Mouse (Mus musculus) liver, embryonic 15.5 days (tissue): Measurements from ENCODE around the gene Lix1l. TPM values are rescaled to one million over a fixed set of nuclear protein-coding genes. Genes with fewer than 3 reads are reported as not detected.

Experiments
- ATAC-seq: fragments of 200-750 bp; cut with Nextera tagmentation; 2 replicates; pipeline ENCODE4 v1.8.0; 2017; ENCODE audit warnings: moderate number of reproducible peaks, mild to moderate bottlenecking, moderate library complexity; ENCODE audit not compliant: insufficient read depth
- H3K27ac ChIP-seq: fragments of 300-500 bp; sonication (generic); replicated peaks from 2 replicates; pipeline ENCODE4 v1.5.1; 2015; ENCODE audit warnings: mild to moderate bottlenecking, inconsistent platforms
- H3K27me3 ChIP-seq: fragments of 300-500 bp; sonication (generic); 2 replicates; pipeline ENCODE4 v1.6.1; 2015; ENCODE audit warnings: mild to moderate bottlenecking, inconsistent platforms
- H3K36me3 ChIP-seq: fragments of 300-500 bp; sonication (generic); replicated peaks from 2 replicates; pipeline ENCODE4 v1.6.1; 2015; ENCODE audit warnings: moderate library complexity, mild to moderate bottlenecking, inconsistent platforms
- H3K4me1 ChIP-seq: fragments of 300-500 bp; sonication (generic); replicated peaks from 2 replicates; pipeline ENCODE4 v1.6.1; 2015; ENCODE audit warnings: inconsistent platforms
- H3K4me2 ChIP-seq: fragments of 300-500 bp; sonication (generic); 2 replicates; pipeline ENCODE4 v1.6.1; 2015; ENCODE audit warnings: moderate library complexity, mild to moderate bottlenecking, inconsistent platforms
- H3K4me3 ChIP-seq: fragments of 300-500 bp; sonication (generic); replicated peaks from 2 replicates; pipeline ENCODE4 v1.5.1; 2015; ENCODE audit warnings: mild to moderate bottlenecking, inconsistent platforms
- H3K9ac ChIP-seq: fragments of 300-500 bp; sonication (generic); 2 replicates; pipeline ENCODE4 v1.6.1; 2015; ENCODE audit warnings: moderate library complexity, mild to moderate bottlenecking, inconsistent platforms
- H3K9me3 ChIP-seq: fragments of 300-500 bp; sonication (generic); replicated peaks from 2 replicates; pipeline ENCODE4 v1.6.1; 2016; ENCODE audit warnings: inconsistent platforms
- WGBS: fragments of 180-500 bp; shearing (Covaris S2); methylation state at CpG from one replicate; pipeline ENCODE4 v1.1.7; 2015; ENCODE audit warnings: mixed read lengths; ENCODE audit not compliant: insufficient replicate concordance; 5-methylcytosine and 5-hydroxymethylcytosine counted together
- polyA plus RNA-seq: library from polyadenylated mRNA; unstranded; fragments of >200 nt; fragmentation: Nextera tagmentation; extraction: Ambion mirVana; gene quantifications from 2 replicates; pipeline ENCODE4 v1.2.1, GENCODE M21; 2015

The Lix1l gene
- polyA plus RNA-seq, 1 experiment from 2014 or later: 0.64 TPM

DNA sequence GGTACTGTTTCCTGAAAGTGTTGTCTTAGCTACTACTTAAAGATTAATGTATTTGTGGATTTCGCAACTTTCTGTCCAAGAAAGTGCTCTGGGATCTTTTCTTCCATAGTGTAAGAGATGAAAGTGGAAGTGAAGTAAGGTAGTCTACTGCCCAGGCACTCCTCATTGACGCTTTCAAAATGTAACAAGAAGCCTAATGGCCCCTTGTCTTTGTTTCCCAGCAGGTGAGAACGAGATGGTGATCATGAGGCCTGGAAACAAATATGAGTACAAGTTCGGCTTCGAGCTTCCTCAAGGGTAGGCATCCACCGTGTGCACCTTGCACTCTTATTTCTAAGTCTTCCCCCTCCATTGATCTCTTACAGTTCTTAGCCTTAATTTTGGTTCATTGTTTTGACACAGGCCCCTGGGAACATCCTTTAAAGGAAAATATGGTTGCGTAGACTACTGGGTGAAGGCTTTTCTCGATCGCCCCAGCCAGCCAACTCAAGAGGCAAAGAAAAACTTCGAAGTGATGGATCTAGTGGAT is 42.2 kb upstream of the Lix1l start:
- H3K4me1 ChIP-seq: peaks cover 60% of the 10 kb centered on the region
- WGBS: 9% methylated on average over 10 of the region's 10 CpGs
- no peaks in the 10 kb centered on the region for H3K27me3 ChIP-seq
- H3K9me3 ChIP-seq: no peaks in the 10 kb centered on the region
- H3K27ac ChIP-seq: peak overlapping the region; percentile 89
- peak overlapping the region; percentile 87 for H3K9ac ChIP-seq
- no peak for ATAC-seq
- H3K4me3 ChIP-seq: peak overlapping the region; percentile 75
- H3K36me3 ChIP-seq: peaks cover 26% of the 10 kb centered on the region
- peak overlapping the region; percentile 84 for H3K4me2 ChIP-seq

DNA sequence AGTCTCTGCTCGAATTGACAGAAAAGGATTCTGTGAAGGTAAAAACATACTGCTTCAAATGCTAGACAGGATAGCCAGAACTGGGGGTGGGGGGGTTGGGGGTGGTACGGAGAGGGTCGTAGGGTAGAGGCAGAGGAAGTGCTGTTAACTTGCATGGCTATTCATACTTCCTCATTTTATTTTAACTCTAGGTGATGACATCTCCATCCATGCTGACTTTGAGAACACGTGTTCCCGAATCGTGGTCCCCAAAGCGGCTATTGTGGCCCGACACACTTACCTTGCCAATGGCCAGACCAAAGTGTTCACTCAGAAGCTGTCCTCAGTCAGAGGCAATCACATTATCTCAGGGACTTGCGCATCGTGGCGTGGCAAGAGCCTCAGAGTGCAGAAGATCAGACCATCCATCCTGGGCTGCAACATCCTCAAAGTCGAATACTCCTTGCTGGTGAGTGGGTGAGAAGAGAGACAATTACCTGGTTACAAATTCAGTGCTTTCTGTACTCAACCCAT is 41.5 kb upstream of the Lix1l start:
- 13% methylated on average over 12 of the region's 12 CpGs for WGBS
- H3K4me1 ChIP-seq: peaks cover 65% of the 10 kb centered on the region
- peak overlapping the region; percentile 87 for H3K9ac ChIP-seq
- ATAC-seq: no peak
- H3K9me3 ChIP-seq: no peaks in the 10 kb centered on the region
- H3K4me3 ChIP-seq: peak overlapping the region; percentile 75
- H3K27ac ChIP-seq: peak overlapping the region; percentile 89
- peak overlapping the region; percentile 84 for H3K4me2 ChIP-seq
- H3K36me3 ChIP-seq: peaks cover 26% of the 10 kb centered on the region
- no peaks in the 10 kb centered on the region for H3K27me3 ChIP-seq

DNA sequence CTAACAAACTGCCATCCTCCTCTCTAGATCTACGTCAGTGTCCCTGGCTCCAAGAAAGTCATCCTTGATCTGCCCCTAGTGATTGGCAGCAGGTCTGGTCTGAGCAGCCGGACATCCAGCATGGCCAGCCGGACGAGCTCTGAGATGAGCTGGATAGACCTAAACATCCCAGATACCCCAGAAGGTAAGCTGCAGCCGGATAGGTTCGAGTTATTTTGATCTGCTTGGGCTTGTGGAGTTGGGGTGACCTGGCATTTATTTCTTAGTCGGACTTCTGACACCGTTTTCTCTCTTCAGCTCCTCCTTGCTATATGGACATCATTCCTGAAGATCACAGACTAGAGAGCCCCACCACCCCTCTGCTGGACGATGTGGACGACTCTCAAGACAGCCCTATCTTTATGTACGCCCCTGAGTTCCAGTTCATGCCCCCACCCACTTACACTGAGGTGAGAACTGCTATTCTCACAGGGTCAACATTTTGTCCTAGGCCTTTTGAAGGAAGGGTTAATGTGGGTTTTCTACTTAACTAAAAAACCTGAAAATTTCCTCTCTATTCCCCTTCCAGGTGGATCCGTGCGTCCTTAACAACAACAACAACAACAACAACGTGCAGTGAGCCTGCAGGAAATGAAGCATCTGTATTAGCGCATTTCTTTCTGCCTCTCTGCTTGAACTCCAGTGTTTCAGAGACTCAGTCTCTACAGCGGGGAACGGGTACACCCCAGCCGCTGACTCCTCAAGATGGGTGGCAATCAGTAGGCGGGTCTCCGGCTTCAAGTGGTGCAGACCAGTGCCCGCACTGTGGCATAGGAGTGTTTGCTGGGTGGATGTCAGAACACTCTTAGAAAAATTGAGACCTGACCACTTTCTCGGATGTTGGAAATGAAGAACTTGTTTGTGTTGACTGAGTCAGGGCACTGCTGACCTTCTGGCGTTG is 40.8 kb upstream of the Lix1l start:
- WGBS: 38% methylated on average over 23 of the region's 23 CpGs
- Histone ChIP-seq H3K4me3 (peak overlapping the region; percentile 75), H3K4me2 (peak overlapping the region; percentile 84), H3K27me3 (no peaks in the 10 kb centered on the region), H3K36me3 (peaks cover 26% of the 10 kb centered on the region), H3K27ac (peak overlapping the region; percentile 89; the same call in 1 of the 2 replicates), H3K9ac (peak overlapping the region; percentile 87), H3K4me1 (peaks cover 68% of the 10 kb centered on the region), H3K9me3 (no peaks in the 10 kb centered on the region)
- ATAC-seq: no peak

DNA sequence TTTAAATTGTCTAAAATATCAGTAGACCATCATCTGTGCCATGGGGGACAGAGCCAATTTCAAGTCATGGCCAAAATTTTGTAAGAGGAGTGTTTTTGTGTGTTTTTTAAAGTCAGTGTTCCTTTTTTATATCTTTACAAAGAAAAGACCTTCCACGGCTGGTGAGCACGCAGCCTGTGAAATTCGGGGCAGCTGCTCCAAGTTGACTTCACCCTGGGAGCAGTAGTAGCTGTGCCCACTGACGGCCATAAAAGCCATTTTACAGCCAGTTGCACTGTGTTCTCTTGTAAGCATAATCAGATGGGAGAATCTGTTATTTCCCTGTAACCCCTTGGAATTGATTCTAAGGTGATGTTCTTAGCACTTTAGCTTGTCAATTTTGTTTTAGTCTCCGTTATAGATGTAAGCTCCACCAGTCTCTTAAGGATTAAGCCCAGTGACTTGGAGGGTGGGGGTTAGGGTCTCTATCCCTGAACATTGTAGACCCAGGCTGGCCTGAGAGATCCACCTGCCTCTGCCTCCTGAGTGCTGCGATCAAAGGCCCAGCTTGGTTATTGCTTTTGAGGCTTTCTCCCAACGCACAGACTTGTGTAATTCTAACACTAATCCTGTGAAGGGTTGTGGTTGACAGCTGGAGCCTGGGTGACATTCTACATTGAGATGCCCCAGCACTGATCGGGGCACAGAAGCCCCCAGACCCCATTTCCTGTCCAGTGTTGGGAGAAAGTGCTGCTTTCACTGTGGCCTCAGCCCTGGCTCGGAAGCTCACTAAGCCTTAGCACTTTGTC is 39.9 kb upstream of the Lix1l start:
- Histone ChIP-seq H3K4me3 (peak overlapping the region; percentile 75), H3K4me2 (peak overlapping the region; percentile 84), H3K4me1 (peaks cover 66% of the 10 kb centered on the region), H3K9me3 (no peaks in the 10 kb centered on the region), H3K9ac (0 out of 2 replicates have a peak overlapping the region, but pooled peaks have one; percentile 87), H3K36me3 (peaks cover 26% of the 10 kb centered on the region), H3K27ac (peak overlapping the region; percentile 46), H3K27me3 (no peaks in the 10 kb centered on the region)
- ATAC-seq: no peak
- WGBS: 64% methylated on average over 9 of the region's 9 CpGs

DNA sequence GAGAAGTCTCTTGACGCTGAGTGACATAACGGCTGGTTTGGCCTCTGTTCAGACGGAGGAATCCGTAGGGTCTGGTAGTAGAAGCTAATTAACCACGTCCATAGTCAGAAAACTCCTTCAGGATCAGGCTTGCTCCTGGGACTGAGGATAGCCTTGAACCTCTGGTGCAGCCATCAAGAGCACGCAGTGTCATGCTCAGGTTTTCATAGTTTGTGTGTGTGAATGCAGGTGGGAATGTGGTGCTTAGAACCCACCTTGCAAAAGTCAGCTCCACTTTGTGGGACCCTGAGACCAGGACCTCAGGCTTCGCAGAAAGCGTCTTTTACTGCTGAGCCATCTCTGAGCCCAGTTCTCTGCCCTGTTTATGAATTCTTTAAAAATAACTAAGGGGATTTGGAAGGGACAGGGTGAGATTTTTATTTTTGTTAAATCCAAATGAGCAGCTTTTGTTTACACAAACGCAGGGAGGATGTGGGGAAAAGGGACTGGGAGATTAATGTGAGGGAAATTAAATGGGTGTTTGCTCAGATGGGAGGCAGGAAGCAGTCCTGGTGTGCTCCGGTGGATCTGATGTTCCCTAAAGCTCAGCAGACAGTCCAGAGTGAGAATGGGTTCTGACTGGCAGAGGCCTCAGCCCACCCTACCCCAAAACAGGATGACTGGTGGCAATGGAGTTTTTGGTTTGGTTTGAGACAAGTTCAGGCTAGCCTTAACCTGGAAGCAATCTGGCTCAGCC is 38.8 kb upstream of the Lix1l start:
- WGBS: 41% methylated on average over 10 of the region's 10 CpGs
- ATAC-seq: no peak
- H3K27me3 ChIP-seq: no peaks in the 10 kb centered on the region
- H3K4me3 ChIP-seq: no peak overlapping the region
- H3K36me3 ChIP-seq: peaks cover 26% of the 10 kb centered on the region
- H3K9me3 ChIP-seq: no peaks in the 10 kb centered on the region
- H3K27ac ChIP-seq: peak overlapping the region; percentile 43; the same call in 1 of the 2 replicates
- no peak overlapping the region for H3K9ac ChIP-seq
- peaks cover 66% of the 10 kb centered on the region for H3K4me1 ChIP-seq
- peak overlapping the region; percentile 21; the same call in 1 of the 2 replicates for H3K4me2 ChIP-seq

DNA sequence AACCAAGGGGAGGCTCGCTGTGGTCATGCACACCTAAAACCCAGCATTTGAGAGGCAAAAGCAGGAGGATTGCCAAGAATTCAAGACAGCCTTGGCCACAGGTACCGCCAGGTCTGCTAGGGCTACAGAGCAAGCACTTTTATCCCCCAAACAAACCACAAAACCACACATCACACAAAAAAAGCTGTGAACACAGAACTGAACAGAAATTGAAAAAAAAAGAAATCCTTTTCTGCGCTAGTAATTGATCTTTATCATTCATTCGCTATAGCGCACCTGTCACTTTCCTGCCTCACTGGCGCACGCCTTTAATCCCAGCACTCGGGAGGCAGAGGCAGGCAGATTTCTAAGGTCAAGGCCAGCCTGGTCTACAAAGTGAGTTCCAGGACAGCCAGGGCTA is 37.7 kb upstream of the Lix1l start:
- ATAC-seq: no peak
- Histone ChIP-seq H3K4me2 (no peak overlapping the region), H3K27ac (no peak overlapping the region), H3K36me3 (peaks cover 26% of the 10 kb centered on the region), H3K27me3 (no peaks in the 10 kb centered on the region), H3K4me3 (no peak overlapping the region), H3K9me3 (no peaks in the 10 kb centered on the region), H3K9ac (no peak overlapping the region), H3K4me1 (peaks cover 70% of the 10 kb centered on the region)
- WGBS: 52% methylated on average over 8 of the region's 8 CpGs

DNA sequence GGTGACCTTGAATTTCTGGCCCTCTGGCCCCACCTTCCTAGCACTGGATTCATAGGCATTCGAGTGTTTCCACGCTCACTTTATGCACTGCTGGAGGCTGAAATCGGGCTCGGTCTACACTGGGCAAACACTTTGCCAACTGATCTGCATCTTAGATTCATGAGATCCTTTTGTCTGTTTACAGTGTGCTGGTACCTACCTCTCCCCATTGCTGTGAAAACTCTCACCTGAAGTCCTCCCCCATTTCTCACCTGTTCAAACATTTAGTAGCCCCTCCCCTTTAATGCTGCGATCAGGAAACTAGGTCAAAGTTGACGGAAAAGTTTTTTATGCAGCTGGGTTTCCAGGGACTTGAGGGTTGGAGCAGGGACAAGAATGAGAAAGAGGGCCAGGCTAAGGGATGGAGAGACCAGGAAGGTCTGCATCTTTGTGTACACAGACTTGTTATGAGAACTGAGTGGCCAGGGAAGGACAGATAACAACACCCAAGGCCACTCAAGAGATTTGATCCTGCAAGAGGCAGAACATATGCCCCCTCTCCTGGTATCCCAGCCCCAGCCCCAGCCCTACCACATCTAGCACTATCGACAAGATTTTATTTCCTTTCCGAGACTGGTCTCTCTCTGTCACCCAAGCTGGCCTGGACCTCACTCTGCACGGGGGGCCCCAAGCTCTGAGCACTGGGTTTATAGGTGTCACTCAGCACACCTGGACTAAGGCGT is 36.9 kb upstream of the Lix1l start:
- H3K9me3 ChIP-seq: no peaks in the 10 kb centered on the region
- no peaks in the 10 kb centered on the region for H3K27me3 ChIP-seq
- H3K4me2 ChIP-seq: peak overlapping the region; percentile 53
- no peak overlapping the region for H3K4me3 ChIP-seq
- WGBS: 30% methylated on average over 10 of the region's 10 CpGs
- ATAC-seq: 0 out of 2 replicates have a peak, but pooled peaks have one; percentile 3
- peak overlapping the region; percentile 56 for H3K27ac ChIP-seq
- H3K4me1 ChIP-seq: peaks cover 70% of the 10 kb centered on the region
- 0 out of 2 replicates have a peak overlapping the region, but pooled peaks have one; percentile 30 for H3K9ac ChIP-seq
- H3K36me3 ChIP-seq: peaks cover 25% of the 10 kb centered on the region

DNA sequence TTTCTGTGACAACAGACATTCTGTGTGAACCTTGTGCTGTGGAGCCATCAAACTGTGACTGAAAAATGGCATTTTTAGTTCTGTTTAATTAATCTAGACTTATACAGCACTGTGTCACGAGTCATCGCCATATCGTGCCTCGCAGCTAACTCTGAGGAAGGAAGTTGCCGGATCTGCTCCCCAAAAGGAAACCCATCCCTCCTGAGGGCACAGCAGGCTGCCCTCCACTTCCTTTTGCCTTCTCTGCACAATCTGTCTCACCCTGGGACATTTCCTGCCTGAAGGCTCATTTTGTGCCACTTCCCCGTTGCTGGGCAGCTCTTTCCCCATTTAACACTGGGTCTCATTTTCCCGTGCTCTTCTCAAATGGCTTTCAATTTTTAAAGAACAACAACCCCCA is 36.3 kb upstream of the Lix1l start:
- Histone ChIP-seq H3K27me3 (no peaks in the 10 kb centered on the region), H3K27ac (peak overlapping the region; percentile 56), H3K4me1 (peaks cover 66% of the 10 kb centered on the region), H3K36me3 (peaks cover 19% of the 10 kb centered on the region), H3K9ac (peak overlapping the region; percentile 30; the same call in 1 of the 2 replicates), H3K4me2 (peak overlapping the region; percentile 53), H3K9me3 (no peaks in the 10 kb centered on the region), H3K4me3 (no peak overlapping the region)
- WGBS: 12% methylated on average over 7 of the region's 7 CpGs
- peak; percentile 47 for ATAC-seq

DNA sequence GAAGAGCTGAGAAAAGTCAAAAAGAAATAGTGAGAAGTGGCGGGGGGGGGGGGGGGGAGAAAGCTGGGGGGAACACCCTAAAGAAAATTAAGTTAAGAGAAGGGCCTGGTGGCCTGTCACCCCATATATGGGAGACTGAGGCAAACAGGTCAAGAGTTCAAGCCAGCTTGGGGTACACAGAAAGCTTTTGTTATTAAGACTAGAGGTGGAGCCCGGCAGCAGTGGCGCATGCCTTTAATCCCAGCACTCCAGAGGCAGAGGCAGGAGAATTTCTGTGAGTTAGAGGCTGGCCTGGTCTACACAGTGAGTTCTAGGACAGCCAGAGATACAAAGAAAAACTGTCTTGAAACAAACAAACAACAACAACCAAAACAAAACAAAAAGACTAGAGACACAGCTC is 35.8 kb upstream of the Lix1l start:
- WGBS: 51% methylated on average over 3 of the region's 3 CpGs
- peak overlapping the region; percentile 53 for H3K4me2 ChIP-seq
- no peak overlapping the region for H3K9ac ChIP-seq
- no peaks in the 10 kb centered on the region for H3K27me3 ChIP-seq
- H3K9me3 ChIP-seq: no peaks in the 10 kb centered on the region
- no peak overlapping the region for H3K4me3 ChIP-seq
- H3K36me3 ChIP-seq: peaks cover 14% of the 10 kb centered on the region
- ATAC-seq: no peak
- H3K4me1 ChIP-seq: peaks cover 64% of the 10 kb centered on the region
- H3K27ac ChIP-seq: peak overlapping the region; percentile 56
